Comparison of ENCODE assay signal across 8 mouse cellular contexts in genomic region chr11:87442643-87443372, GRCm38 (mm10). TPM values are rescaled to one million over a fixed set of nuclear protein-coding genes. Genes with fewer than 3 reads are reported as not detected.
A peak's percentile ranks its signal among the peaks of the same experiment; 100 is the strongest.
DNase-seq lines count a peak whose midpoint lies in the region; ATAC-seq lines count a peak whose summit lies in the region.
"Not testable (repeated sequence)": the region's sequence is repeated elsewhere in the genome, so short reads cannot be mapped to it uniquely, and the experiment has no call there.

No protein-coding gene starts in this region.

- peak overlapping the region; percentile 18; the same call in 1 of the 2 replicates for H3K27ac ChIP-seq in intestine, embryonic 14.5 days (ENCODE audit: low read depth)

- WGBS in intestine, embryonic 14.5 days: under 1% methylated on average over 32 of the region's 62 CpGs

- H3K27me3 ChIP-seq in intestine, embryonic 14.5 days (replicated peaks; ENCODE audit: control insufficient read depth, insufficient read depth, low read length): not testable (repeated sequence)

- H3K4me1 ChIP-seq in intestine, embryonic 14.5 days (replicated peaks; ENCODE audit: control insufficient read depth, insufficient read depth, low read length): not testable (repeated sequence)

- H3K9me3 ChIP-seq in intestine, embryonic 14.5 days (ENCODE audit: control insufficient read depth, low read length): not testable (repeated sequence)

- DNase-seq in adipocyte (ENCODE audit: low spot score): peak; percentile 68
- DNase-seq in embryo, embryonic 11 days: peak; percentile 82
- DNase-seq in gastrocnemius, postnatal 25 days: peak; percentile 86
- peak; percentile 89 for DNase-seq in intestine, embryonic 14.5 days (ENCODE audit: low spot score)
- peak; percentile 77 for DNase-seq in left cerebral cortex, postnatal 14 days (ENCODE audit: low spot score in 2 of 2)
- peak; percentile 61 for DNase-seq in right cerebral cortex, postnatal 14 days
- peak; percentile 68 for DNase-seq in urinary bladder, postnatal 25 days (ENCODE audit: low spot score)

- not testable (repeated sequence) for H3K36me3 ChIP-seq in intestine, embryonic 14.5 days (ENCODE audit: control insufficient read depth, insufficient read depth, low read length)

- H3K4me2 ChIP-seq in intestine, embryonic 14.5 days (ENCODE audit: low read length): peak overlapping the region; percentile 47

- peak; percentile 98 for ATAC-seq in intestine, embryonic 14.5 days (replicated peaks; ENCODE audit: low FRiP score, low TSS enrichment, low read depth)
- ATAC-seq in megakaryocyte-erythroid progenitor cell, adult 5-6 weeks (replicated peaks; ENCODE audit: low FRiP score, low TSS enrichment, poor library complexity, severe bottlenecking): peak; percentile 95

- peak overlapping the region; percentile 34 for H3K9ac ChIP-seq in intestine, embryonic 14.5 days (ENCODE audit: low read length)

- H3K4me3 ChIP-seq in intestine, embryonic 14.5 days (ENCODE audit: low read depth, low read length): peak overlapping the region; percentile 20; the same call in 1 of the 2 replicates

- intact Hi-C loops in left cerebral cortex, postnatal 14 days (cut with DNase I): loop anchor here (2.0 kb wide), 1 partner anchor 16 kb away; no protein-coding TSS in a partner anchor

RNA-seq across cellular contexts. Expression of gene Tex14, which starts 37.9 kb away (rescaled TPM):
- total RNA-seq in gastrocnemius, postnatal 25 days (2021): under 1 TPM in 1 of 2 experiments, not detected in 1; 0.27 TPM
- polyA plus RNA-seq in intestine, embryonic 14.5 days (2014; fragmentation: Nextera tagmentation; extraction: Ambion mirVana): 0.65 and 1.4 TPM in 2 replicates
- total RNA-seq in left cerebral cortex, postnatal 14 days (2021): under 1 TPM; 0.19 to 0.92 TPM
- total RNA-seq in megakaryocyte-erythroid progenitor cell, adult 5-6 weeks (2014; fragmentation: Nextera tagmentation): 0.45 TPM in 1 of 2 replicates, not detected in the other
- not detected in 2 replicates for total RNA-seq in megakaryocyte-erythroid progenitor cell, adult 5-6 weeks (2017)

RNA-seq across cellular contexts. Expression of gene Rad51c, which starts 38.1 kb away (rescaled TPM):
- under 1 TPM; 0.15 to 0.51 TPM for total RNA-seq in gastrocnemius, postnatal 25 days (2021)
- polyA plus RNA-seq in intestine, embryonic 14.5 days (2014; fragmentation: Nextera tagmentation; extraction: Ambion mirVana): 6.8 and 8.1 TPM in 2 replicates
- total RNA-seq in left cerebral cortex, postnatal 14 days (2021): 1 to 10 TPM; 4.7 to 5.5 TPM
- 1.3 and 1.9 TPM in 2 replicates for total RNA-seq in megakaryocyte-erythroid progenitor cell, adult 5-6 weeks (2014; fragmentation: Nextera tagmentation)
- total RNA-seq in megakaryocyte-erythroid progenitor cell, adult 5-6 weeks (2017): 0.72 and 12.6 TPM in 2 replicates

Comparison
In these comparisons a context has a peak if more than half of its experiments do, and no peak if none do; other contexts are left out.
1. Peak in every context shown above with its lines: DNase-seq, ATAC-seq, H3K4me3 ChIP-seq and H3K27ac ChIP-seq.